Comparison of ENCODE assay signal across 10 mouse cellular contexts in genomic region chr1:186587065-186587804, GRCm38 (mm10).
A peak's percentile ranks its signal among the peaks of the same experiment; 100 is the strongest.
DNase-seq lines count a peak whose midpoint lies in the region; ATAC-seq and TF ChIP-seq lines count a peak whose summit lies in the region.
"Had no signal": no experiment of that assay in that cellular context is flagged by ENCODE, and none has a peak within 500 bp of the region (broad histone marks: within the 10 kb centered on the region; RNA-seq: fewer than 3 reads in every experiment).

No protein-coding gene starts in this region.

- no peak for TF ChIP-seq EP300 in liver, postnatal 0 days (IDR thresholded peaks at IDR 0.05; ENCODE audit: low read depth)

- H3K4me1 ChIP-seq in embryonic fibroblast, embryonic 13.5 days (ENCODE audit: control insufficient read depth, insufficient read depth, low read length), result peaks cover 22% of the 10 kb centered on the region
- peaks cover 38% of the 10 kb centered on the region for H3K4me1 ChIP-seq in heart, embryonic 15.5 days (replicated peaks)
- no peaks in the 10 kb centered on the region for H3K4me1 ChIP-seq in liver, postnatal 0 days (ENCODE audit: insufficient read depth)
- H3K4me1 ChIP-seq: liver, embryonic 13.5 days had no signal

- no peaks in the 10 kb centered on the region for H3K27me3 ChIP-seq in heart, embryonic 15.5 days
- H3K27me3 ChIP-seq in liver, postnatal 0 days (ENCODE audit: insufficient read depth, low read length), result no peaks in the 10 kb centered on the region
- H3K27me3 ChIP-seq: liver, embryonic 13.5 days had no signal

- H3K4me3 ChIP-seq in embryonic fibroblast, embryonic 13.5 days (ENCODE audit: insufficient read depth, low read length), result no peak overlapping the region
- H3K4me3 ChIP-seq in heart, embryonic 15.5 days, result no peak overlapping the region
- no peak overlapping the region for H3K4me3 ChIP-seq in liver, postnatal 0 days (ENCODE audit: low read depth, low read length)
- H3K4me3 ChIP-seq: liver, embryonic 13.5 days had no signal

- peak overlapping the region; percentile 36 for H3K4me2 ChIP-seq in heart, embryonic 15.5 days
- no peak overlapping the region for H3K4me2 ChIP-seq in liver, postnatal 0 days (ENCODE audit: low read depth, low read length)
- H3K4me2 ChIP-seq: liver, embryonic 13.5 days had no signal

- peak; percentile 4 for DNase-seq in right cerebral cortex, adult 18-20 months
- DNase-seq in right cerebral cortex, postnatal 25 days, result no peak
- DNase-seq in urinary bladder, adult 18-20 months (ENCODE audit: low spot score in 2 of 2), result no peak
- DNase-seq in liver, postnatal 0 days, result no peak
- DNase-seq: liver, embryonic 13.5 days; retina, postnatal 1 day; thymus, postnatal 4 days had no signal

- H3K36me3 ChIP-seq in heart, embryonic 15.5 days, result no peaks in the 10 kb centered on the region
- no peaks in the 10 kb centered on the region for H3K36me3 ChIP-seq in liver, postnatal 0 days (replicated peaks; ENCODE audit: insufficient read depth, low read length)
- H3K36me3 ChIP-seq: liver, embryonic 13.5 days had no signal

- no peak for TF ChIP-seq POLR2A in embryonic fibroblast, embryonic 13.5 days (IDR thresholded peaks at IDR 0.05; ENCODE audit: low read depth, low read length)

- ATAC-seq in heart, embryonic 15.5 days (replicated peaks; ENCODE audit: insufficient number of reproducible peaks, insufficient read depth, low FRiP score, low read depth), result peak; percentile 89
- ATAC-seq in liver, postnatal 0 days, result no peak
- ATAC-seq in CD4-positive, CD25-positive, alpha-beta regulatory T cell, adult 4 months, result no peak

- peak overlapping the region; percentile 84 for H3K27ac ChIP-seq in embryonic fibroblast, embryonic 13.5 days (ENCODE audit: insufficient read depth, low read length)
- peak overlapping the region; percentile 83 for H3K27ac ChIP-seq in heart, embryonic 15.5 days
- no peak overlapping the region for H3K27ac ChIP-seq in liver, postnatal 0 days (ENCODE audit: low read depth)
- H3K27ac ChIP-seq: liver, embryonic 13.5 days had no signal

- no peaks in the 10 kb centered on the region for H3K9me3 ChIP-seq in heart, embryonic 15.5 days (replicated peaks)
- H3K9me3 ChIP-seq in liver, postnatal 0 days (ENCODE audit: low read length), result no peaks in the 10 kb centered on the region
- H3K9me3 ChIP-seq: liver, embryonic 13.5 days had no signal

- 23% methylated on average over 8 of the region's 8 CpGs for WGBS in heart, embryonic 15.5 days
- WGBS in liver, postnatal 0 days (ENCODE audit: insufficient replicate concordance), result 66% methylated on average over 8 of the region's 8 CpGs

- H3K9ac ChIP-seq in heart, embryonic 15.5 days, result peak overlapping the region; percentile 10; the same call in 1 of the 2 replicates
- H3K9ac ChIP-seq in liver, postnatal 0 days (replicated peaks), result no peak overlapping the region
- H3K9ac ChIP-seq: liver, embryonic 13.5 days had no signal

- TF ChIP-seq CTCF in embryonic fibroblast, embryonic 13.5 days (IDR thresholded peaks at IDR 0.05; ENCODE audit: borderline replicate concordance, insufficient read depth, low read length), result no peak
- no peak for TF ChIP-seq CTCF in liver, postnatal 0 days (IDR thresholded peaks at IDR 0.05; ENCODE audit: low read depth)
